Mouse (Mus musculus): ENCODE results near the gene Rbpj. TPM values are rescaled to one million over a fixed set of nuclear protein-coding genes. Genes with fewer than 3 reads are reported as not detected.

Rbpj gene
- total RNA-seq, 2 experiments from 2014 or later, result 18.5 to 21.8 TPM

- DNase-seq, result no peak
Measured at GRCm38 (mm10) chr5:53551910-53552309, 86.0 kb downstream of the Rbpj start.

GRCm38 (mm10) chr5:53553281-53553680 is 87.3 kb downstream of the Rbpj start:
- no peak for DNase-seq

GRCm38 (mm10) chr5:53554180-53554579 is 88.2 kb downstream of the Rbpj start:
- DNase-seq, result no peak

- DNase-seq, result no peak
Measured at GRCm38 (mm10) chr5:53554926-53555325, 89.0 kb downstream of the Rbpj start.

- no peak for DNase-seq
Measured at GRCm38 (mm10) chr5:53555474-53555873, 89.5 kb downstream of the Rbpj start.

- DNase-seq, result no peak
Measured at GRCm38 (mm10) chr5:53555929-53556328, 90.0 kb downstream of the Rbpj start.

GRCm38 (mm10) chr5:53557544-53558260 is 91.8 kb downstream of the Rbpj start:
- no peak for DNase-seq

- no peak for DNase-seq
Measured at GRCm38 (mm10) chr5:53561160-53561559, 95.2 kb downstream of the Rbpj start.

- DNase-seq, result no peak
Measured at GRCm38 (mm10) chr5:53564309-53564708, 98.4 kb downstream of the Rbpj start.

GRCm38 (mm10) chr5:53565213-53565794 is 99.4 kb downstream of the Rbpj start:
- DNase-seq, result no peak

- DNase-seq, result no peak
Measured at GRCm38 (mm10) chr5:53566485-53567083, 100.6 kb downstream of the Rbpj start.

- DNase-seq, result no peak
Measured at GRCm38 (mm10) chr5:53572496-53572895, 106.5 kb downstream of the Rbpj start.

- DNase-seq, result no peak
Measured at GRCm38 (mm10) chr5:53574883-53575442, 109.0 kb downstream of the Rbpj start.

- DNase-seq, result no peak
Measured at GRCm38 (mm10) chr5:53577272-53577889, 111.4 kb downstream of the Rbpj start.

- DNase-seq, result no peak
Measured at GRCm38 (mm10) chr5:53584069-53584767, 118.3 kb downstream of the Rbpj start.

GRCm38 (mm10) chr5:53588421-53589171 is 122.6 kb downstream of the Rbpj start:
- DNase-seq, result no peak

- DNase-seq, result peak; percentile 97
Measured at GRCm38 (mm10) chr5:53589172-53589960, 123.4 kb downstream of the Rbpj start.

GRCm38 (mm10) chr5:53590179-53590765 is 124.3 kb downstream of the Rbpj start:
- DNase-seq, result peak; percentile 99

GRCm38 (mm10) chr5:53590875-53591682 is 125.1 kb downstream of the Rbpj start:
- no peak for DNase-seq

All from gastrocnemius, postnatal 25 days (tissue).